In genomic region chr8:105951057-105951659, GRCm38 (mm10) we compare ENCODE assay signal across 10 mouse cellular contexts. TPM values are rescaled to one million over a fixed set of nuclear protein-coding genes. Genes with fewer than 3 reads are reported as not detected.
A peak's percentile ranks its signal among the peaks of the same experiment; 100 is the strongest.
DNase-seq lines count a peak whose midpoint lies in the region; ATAC-seq and TF ChIP-seq lines count a peak whose summit lies in the region.
"Had no signal": no experiment of that assay in that cellular context is flagged by ENCODE, and none has a peak within 500 bp of the region (broad histone marks: within the 10 kb centered on the region; RNA-seq: fewer than 3 reads in every experiment).

No protein-coding gene starts in this region.

- DNase-seq in forebrain, embryonic 11.5 days (ENCODE audit: low spot score): no peak
- peak; percentile 100 for DNase-seq in Muller cell, postnatal 12 days (ENCODE audit: inconsistent ontology term)
- peak; percentile 69 for DNase-seq in forebrain, postnatal 0 days
- peak; percentile 38 for DNase-seq in kidney, adult 11 months
- DNase-seq in spleen, postnatal 14 days (ENCODE audit: low spot score in 2 of 2): no peak

- no peak overlapping the region for H3K9ac ChIP-seq in forebrain, embryonic 13.5 days
- no peak overlapping the region for H3K9ac ChIP-seq in forebrain, embryonic 11.5 days (ENCODE audit: low read length)
- no peak overlapping the region for H3K9ac ChIP-seq in forebrain, postnatal 0 days
- H3K9ac ChIP-seq in midbrain, embryonic 13.5 days (replicated peaks): no peak overlapping the region

- no peak for TF ChIP-seq CTCF in forebrain, postnatal 0 days (IDR thresholded peaks at IDR 0.05; ENCODE audit: low read depth)

- no peak overlapping the region for H3K4me3 ChIP-seq in forebrain, embryonic 13.5 days
- no peak overlapping the region for H3K4me3 ChIP-seq in forebrain, embryonic 11.5 days (ENCODE audit: low read depth, low read length)
- no peak overlapping the region for H3K4me3 ChIP-seq in forebrain, postnatal 0 days (ENCODE audit: low read depth, low read length)
- no peak overlapping the region for H3K4me3 ChIP-seq in midbrain, embryonic 13.5 days (replicated peaks)

- no peaks in the 10 kb centered on the region for H3K27me3 ChIP-seq in forebrain, embryonic 13.5 days
- no peaks in the 10 kb centered on the region for H3K27me3 ChIP-seq in forebrain, embryonic 11.5 days (ENCODE audit: control insufficient read depth, insufficient read depth, low read length)
- H3K27me3 ChIP-seq in forebrain, postnatal 0 days (ENCODE audit: insufficient read depth, low read length): no peaks in the 10 kb centered on the region
- H3K27me3 ChIP-seq in midbrain, embryonic 13.5 days: no peaks in the 10 kb centered on the region

- no peak overlapping the region; the same call in 1 of the 2 replicates for H3K27ac ChIP-seq in forebrain, embryonic 13.5 days
- no peak overlapping the region for H3K27ac ChIP-seq in forebrain, embryonic 11.5 days (ENCODE audit: low read depth, low read length)
- H3K27ac ChIP-seq in forebrain, postnatal 0 days (ENCODE audit: low read depth, low read length): peak overlapping the region; percentile 57
- H3K27ac ChIP-seq in midbrain, embryonic 13.5 days: no peak overlapping the region
- H3K27ac ChIP-seq: macrophage had no signal

- peaks cover 10% of the 10 kb centered on the region; the same call in 1 of the 2 replicates for H3K4me1 ChIP-seq in forebrain, embryonic 13.5 days
- no peaks in the 10 kb centered on the region for H3K4me1 ChIP-seq in forebrain, embryonic 11.5 days (replicated peaks; ENCODE audit: control insufficient read depth, insufficient read depth, low read length)
- H3K4me1 ChIP-seq in forebrain, postnatal 0 days (ENCODE audit: insufficient read depth): no peaks in the 10 kb centered on the region
- H3K4me1 ChIP-seq in midbrain, embryonic 13.5 days (replicated peaks): peaks cover 3% of the 10 kb centered on the region; the same call in 1 of the 2 replicates

- no peak overlapping the region for H3K4me2 ChIP-seq in forebrain, embryonic 13.5 days
- H3K4me2 ChIP-seq in forebrain, embryonic 11.5 days (ENCODE audit: low read depth, low read length, severe bottlenecking): no peak overlapping the region
- H3K4me2 ChIP-seq in forebrain, postnatal 0 days (ENCODE audit: low read depth): no peak overlapping the region
- no peak overlapping the region for H3K4me2 ChIP-seq in midbrain, embryonic 13.5 days (replicated peaks)

- ATAC-seq in forebrain, embryonic 13.5 days: peak; percentile 81; the same call in 1 of the 2 replicates
- no peak for ATAC-seq in forebrain, embryonic 11.5 days (replicated peaks; ENCODE audit: low FRiP score)
- peak; percentile 92 for ATAC-seq in forebrain, postnatal 0 days
- peak; percentile 81 for ATAC-seq in midbrain, embryonic 13.5 days
- no peak for ATAC-seq in cerebellum, adult (ENCODE audit: insufficient number of reproducible peaks, low FRiP score, low TSS enrichment)

- no peaks in the 10 kb centered on the region for H3K9me3 ChIP-seq in forebrain, embryonic 13.5 days (replicated peaks)
- H3K9me3 ChIP-seq in forebrain, embryonic 11.5 days (ENCODE audit: control insufficient read depth, low read length): no peaks in the 10 kb centered on the region
- no peaks in the 10 kb centered on the region for H3K9me3 ChIP-seq in forebrain, postnatal 0 days (ENCODE audit: low read length)
- H3K9me3 ChIP-seq in midbrain, embryonic 13.5 days: no peaks in the 10 kb centered on the region

- WGBS in forebrain, embryonic 13.5 days: 57% methylated on average over 7 of the region's 7 CpGs
- WGBS in forebrain, embryonic 11.5 days: 69% methylated on average over 7 of the region's 7 CpGs
- 32% methylated on average over 7 of the region's 7 CpGs for WGBS in forebrain, postnatal 0 days
- WGBS in midbrain, embryonic 13.5 days: 69% methylated on average over 7 of the region's 7 CpGs

- peaks cover 4% of the 10 kb centered on the region; the same call in 1 of the 2 replicates for H3K36me3 ChIP-seq in forebrain, embryonic 13.5 days (ENCODE audit: poor library complexity, severe bottlenecking)
- no peaks in the 10 kb centered on the region for H3K36me3 ChIP-seq in forebrain, embryonic 11.5 days (ENCODE audit: control insufficient read depth, insufficient read depth, low read length)
- no peaks in the 10 kb centered on the region for H3K36me3 ChIP-seq in forebrain, postnatal 0 days (ENCODE audit: insufficient read depth)
- no peaks in the 10 kb centered on the region for H3K36me3 ChIP-seq in midbrain, embryonic 13.5 days

RNA-seq across cellular contexts. Expression of gene Lcat, which starts 8.0 kb away (rescaled TPM):
- 0.61 and 0.69 TPM in 2 replicates for polyA plus RNA-seq in forebrain, embryonic 13.5 days (2015; fragmentation: Nextera tagmentation; extraction: Ambion mirVana)
- 0.55 and 0.60 TPM in 2 replicates for polyA plus RNA-seq in forebrain, embryonic 11.5 days (2014; fragmentation: Nextera tagmentation; extraction: Ambion mirVana)
- 6.0 and 7.9 TPM in 2 replicates for total RNA-seq in forebrain, postnatal 0 days (2014; rRNA removed)
- polyA plus RNA-seq in forebrain, postnatal 0 days (2015; fragmentation: Nextera tagmentation; extraction: Ambion mirVana): 3.8 and 5.9 TPM in 2 replicates
- 0.30 and 0.54 TPM in 2 replicates for polyA plus RNA-seq in midbrain, embryonic 13.5 days (2015; fragmentation: Nextera tagmentation; extraction: Ambion mirVana)

RNA-seq across cellular contexts. Expression of gene Psmb10, which starts 12.9 kb away (rescaled TPM):
- 29.0 and 29.1 TPM in 2 replicates for polyA plus RNA-seq in forebrain, embryonic 13.5 days (2015; fragmentation: Nextera tagmentation; extraction: Ambion mirVana)
- 20.9 and 21.5 TPM in 2 replicates for polyA plus RNA-seq in forebrain, embryonic 11.5 days (2014; fragmentation: Nextera tagmentation; extraction: Ambion mirVana)
- 46.5 and 63.7 TPM in 2 replicates for total RNA-seq in forebrain, postnatal 0 days (2014; rRNA removed)
- polyA plus RNA-seq in forebrain, postnatal 0 days (2015; fragmentation: Nextera tagmentation; extraction: Ambion mirVana): 86.2 and 95.8 TPM in 2 replicates
- 38.7 and 40.3 TPM in 2 replicates for polyA plus RNA-seq in midbrain, embryonic 13.5 days (2015; fragmentation: Nextera tagmentation; extraction: Ambion mirVana)

RNA-seq across cellular contexts. Expression of gene Slc12a4, which starts 14.7 kb away (rescaled TPM):
- polyA plus RNA-seq in forebrain, embryonic 13.5 days (2015; fragmentation: Nextera tagmentation; extraction: Ambion mirVana): 6.3 and 7.1 TPM in 2 replicates
- 10.6 and 11.4 TPM in 2 replicates for polyA plus RNA-seq in forebrain, embryonic 11.5 days (2014; fragmentation: Nextera tagmentation; extraction: Ambion mirVana)
- 9.7 and 12.4 TPM in 2 replicates for total RNA-seq in forebrain, postnatal 0 days (2014; rRNA removed)
- 9.8 and 12.1 TPM in 2 replicates for polyA plus RNA-seq in forebrain, postnatal 0 days (2015; fragmentation: Nextera tagmentation; extraction: Ambion mirVana)
- polyA plus RNA-seq in midbrain, embryonic 13.5 days (2015; fragmentation: Nextera tagmentation; extraction: Ambion mirVana): 5.2 and 5.6 TPM in 2 replicates

RNA-seq across cellular contexts. Expression of gene Ctrl, which starts 17.5 kb away (rescaled TPM):
- 1.9 TPM in 2 replicates for polyA plus RNA-seq in forebrain, embryonic 13.5 days (2015; fragmentation: Nextera tagmentation; extraction: Ambion mirVana)
- polyA plus RNA-seq in forebrain, embryonic 11.5 days (2014; fragmentation: Nextera tagmentation; extraction: Ambion mirVana): 1.1 and 2.5 TPM in 2 replicates
- total RNA-seq in forebrain, postnatal 0 days (2014; rRNA removed): 1.0 and 3.3 TPM in 2 replicates
- 1.1 and 1.9 TPM in 2 replicates for polyA plus RNA-seq in forebrain, postnatal 0 days (2015; fragmentation: Nextera tagmentation; extraction: Ambion mirVana)
- polyA plus RNA-seq in midbrain, embryonic 13.5 days (2015; fragmentation: Nextera tagmentation; extraction: Ambion mirVana): 2.6 and 2.9 TPM in 2 replicates
- polyA plus RNA-seq: macrophage had no signal

RNA-seq across cellular contexts. Expression of gene Dpep3, which starts 28.1 kb away (rescaled TPM):
- polyA plus RNA-seq in forebrain, embryonic 13.5 days (2015; fragmentation: Nextera tagmentation; extraction: Ambion mirVana): not detected in 2 replicates
- polyA plus RNA-seq in forebrain, embryonic 11.5 days (2014; fragmentation: Nextera tagmentation; extraction: Ambion mirVana): not detected in 2 replicates
- not detected in 2 replicates for total RNA-seq in forebrain, postnatal 0 days (2014; rRNA removed)
- not detected in 2 replicates for polyA plus RNA-seq in forebrain, postnatal 0 days (2015; fragmentation: Nextera tagmentation; extraction: Ambion mirVana)
- polyA plus RNA-seq in midbrain, embryonic 13.5 days (2015; fragmentation: Nextera tagmentation; extraction: Ambion mirVana): not detected in 2 replicates
- polyA plus RNA-seq: embryonic facial prominence, embryonic 11.5 days had no signal

Comparison
In these comparisons a context has a peak if more than half of its experiments do, and no peak if none do; other contexts are left out.
1. ATAC-seq: peak in forebrain, embryonic 13.5 days (single experiment), forebrain, postnatal 0 days (single experiment) and midbrain, embryonic 13.5 days (single experiment); none in forebrain, embryonic 11.5 days (single experiment) and cerebellum, adult (single experiment).
2. DNase-seq: peak in Muller cell, postnatal 12 days (single experiment), forebrain, postnatal 0 days (single experiment) and kidney, adult 11 months (single experiment); none in forebrain, embryonic 11.5 days (single experiment) and spleen, postnatal 14 days (0 of 2).